Mouse (Mus musculus): Measurements from ENCODE around the gene Myo1d. TPM values are rescaled to one million over a fixed set of nuclear protein-coding genes. Genes with fewer than 3 reads are reported as not detected.

The Myo1d gene
- polyA plus RNA-seq, 1 experiment from 2014 or later: 9.3 TPM

GRCm38 (mm10) chr11:80489172-80489881, 290.5 kb downstream of the Myo1d start:
- no peaks in the 10 kb centered on the region; the same call in 1 of the 2 replicates for H3K27me3 ChIP-seq (replicated peaks; ENCODE audit: control insufficient read depth, insufficient read depth, low read length)
- WGBS: 49% methylated on average over 12 of the region's 12 CpGs
- DNase-seq (ENCODE audit: low spot score) (no peak), ATAC-seq (replicated peaks; ENCODE audit: low FRiP score) (no peak)
- H3K36me3 ChIP-seq (ENCODE audit: control insufficient read depth, insufficient read depth, low read length): no peaks in the 10 kb centered on the region
- H3K9ac ChIP-seq (ENCODE audit: low read depth, low read length): no peak overlapping the region
- no peak overlapping the region for H3K4me3 ChIP-seq (ENCODE audit: low read depth, low read length)
- no peak overlapping the region for H3K27ac ChIP-seq (ENCODE audit: low read depth, low read length)
- H3K4me2 ChIP-seq: no peak overlapping the region
- H3K4me1 ChIP-seq (replicated peaks; ENCODE audit: control insufficient read depth, insufficient read depth, low read length): peaks cover 5% of the 10 kb centered on the region
- no peaks in the 10 kb centered on the region for H3K9me3 ChIP-seq (ENCODE audit: control insufficient read depth, low read length)

DNA sequence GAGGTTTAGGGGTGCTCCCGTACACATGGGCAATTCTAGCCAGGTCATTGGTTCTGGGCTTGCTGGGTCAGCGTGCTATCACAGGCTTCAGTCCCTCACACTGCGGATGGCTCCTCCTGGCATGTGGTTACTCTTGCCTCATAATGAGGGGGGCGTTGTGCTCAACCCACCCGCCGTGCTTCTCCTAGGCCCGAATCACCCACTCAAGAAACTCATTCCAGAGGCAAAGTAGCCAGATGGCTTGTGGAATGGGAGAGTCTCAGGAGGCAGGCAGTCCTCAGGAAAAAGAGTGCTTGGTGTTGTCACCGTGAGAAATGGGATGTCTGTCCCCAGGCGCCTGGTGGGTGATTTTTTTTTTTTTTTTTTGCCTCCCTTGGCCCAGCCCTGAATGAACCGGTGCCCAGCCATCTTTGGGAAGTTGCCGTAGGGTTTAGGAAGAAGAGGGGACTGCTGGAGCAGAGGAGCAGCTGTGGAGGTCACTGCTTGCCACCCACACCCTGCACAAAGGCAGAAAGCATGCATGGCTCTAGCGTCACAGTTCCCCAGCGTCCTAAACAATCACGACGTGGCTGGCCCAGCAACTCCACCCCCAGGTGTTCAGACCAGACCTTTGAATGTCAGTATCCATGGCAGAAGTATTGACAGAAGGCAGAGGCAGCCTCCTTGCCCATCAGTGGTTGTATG, 291.8 kb downstream of the Myo1d start:
- H3K36me3 ChIP-seq (ENCODE audit: control insufficient read depth, insufficient read depth, low read length): no peaks in the 10 kb centered on the region
- WGBS: 73% methylated on average over 15 of the region's 15 CpGs

DNA sequence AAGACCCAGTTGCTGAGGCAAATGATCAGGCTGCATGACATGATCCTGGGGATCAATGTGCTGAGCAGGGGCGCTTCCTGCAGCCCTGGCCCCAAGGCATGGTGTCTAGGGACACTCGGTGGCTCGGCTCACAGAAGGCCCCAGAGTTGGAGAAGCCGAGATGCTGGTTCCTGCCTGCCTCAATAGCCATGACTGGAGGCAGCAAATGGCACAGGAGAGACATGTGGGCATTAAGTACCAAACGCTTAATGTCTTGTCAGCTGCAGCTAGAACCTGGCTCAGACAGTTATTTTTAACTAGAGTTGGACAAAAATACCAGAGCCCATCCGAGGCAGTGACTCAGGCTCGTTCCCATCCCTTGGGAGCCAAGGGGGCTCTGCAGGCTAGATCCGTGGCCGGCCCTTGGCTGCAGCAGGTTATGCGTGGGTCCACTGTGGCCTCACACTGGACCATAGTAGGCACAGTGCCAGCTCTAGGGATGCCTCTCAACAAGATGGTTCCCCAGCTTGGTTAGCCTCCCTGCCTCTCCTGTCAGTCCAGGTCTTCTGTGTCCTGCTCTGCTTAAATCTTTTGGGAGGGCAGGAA, 294.1 kb downstream of the Myo1d start:
- no peak overlapping the region for H3K4me3 ChIP-seq (ENCODE audit: low read depth, low read length)
- H3K9me3 ChIP-seq (ENCODE audit: control insufficient read depth, low read length): no peaks in the 10 kb centered on the region
- ATAC-seq (replicated peaks; ENCODE audit: low FRiP score): no peak
- peaks cover 5% of the 10 kb centered on the region for H3K4me1 ChIP-seq (replicated peaks; ENCODE audit: control insufficient read depth, insufficient read depth, low read length)
- DNase-seq (ENCODE audit: low spot score): no peak
- WGBS: 84% methylated on average over 10 of the region's 10 CpGs
- H3K4me2 ChIP-seq: no peak overlapping the region
- H3K36me3 ChIP-seq (ENCODE audit: control insufficient read depth, insufficient read depth, low read length): no peaks in the 10 kb centered on the region
- no peaks in the 10 kb centered on the region; the same call in 1 of the 2 replicates for H3K27me3 ChIP-seq (replicated peaks; ENCODE audit: control insufficient read depth, insufficient read depth, low read length)
- no peak overlapping the region for H3K9ac ChIP-seq (ENCODE audit: low read depth, low read length)
- no peak overlapping the region for H3K27ac ChIP-seq (ENCODE audit: low read depth, low read length)

More for the DNA sequence above, 291.8 kb downstream of the Myo1d start:
- H3K4me3 ChIP-seq (ENCODE audit: low read depth, low read length): no peak overlapping the region
- ATAC-seq (replicated peaks; ENCODE audit: low FRiP score) (no peak), DNase-seq (ENCODE audit: low spot score) (no peak)
- no peak overlapping the region for H3K9ac ChIP-seq (ENCODE audit: low read depth, low read length)
- H3K27ac ChIP-seq (ENCODE audit: low read depth, low read length): no peak overlapping the region
- no peak overlapping the region for H3K4me2 ChIP-seq
- no peaks in the 10 kb centered on the region; the same call in 1 of the 2 replicates for H3K27me3 ChIP-seq (replicated peaks; ENCODE audit: control insufficient read depth, insufficient read depth, low read length)
- no peaks in the 10 kb centered on the region for H3K9me3 ChIP-seq (ENCODE audit: control insufficient read depth, low read length)
- peaks cover 5% of the 10 kb centered on the region for H3K4me1 ChIP-seq (replicated peaks; ENCODE audit: control insufficient read depth, insufficient read depth, low read length)

DNA sequence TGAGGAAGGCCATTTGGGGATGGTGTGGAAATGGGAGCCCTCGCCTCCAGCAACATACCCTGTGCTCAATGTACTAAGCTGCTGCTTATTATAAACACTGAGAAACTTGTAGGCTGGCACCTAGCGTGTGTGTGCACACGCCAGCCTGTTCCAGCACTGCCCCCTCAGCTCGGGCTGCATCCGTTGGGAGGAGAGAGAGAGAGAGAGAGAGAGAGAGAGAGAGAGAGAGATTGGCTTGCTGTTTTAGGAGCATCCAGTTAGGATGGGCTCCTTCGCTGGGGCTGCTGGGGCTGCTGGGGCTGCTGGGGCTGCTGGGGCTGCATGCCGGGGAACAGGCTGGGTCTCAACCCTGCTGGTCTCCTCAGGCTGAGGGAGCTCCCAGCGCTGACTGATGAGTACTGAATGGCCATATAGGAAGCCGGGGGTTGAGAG, 294.7 kb downstream of the Myo1d start:
- Histone ChIP-seq H3K4me2 (no peak overlapping the region), H3K9me3 (ENCODE audit: control insufficient read depth, low read length) (no peaks in the 10 kb centered on the region), H3K4me1 (replicated peaks; ENCODE audit: control insufficient read depth, insufficient read depth, low read length) (peaks cover 5% of the 10 kb centered on the region), H3K9ac (ENCODE audit: low read depth, low read length) (no peak overlapping the region), H3K27ac (ENCODE audit: low read depth, low read length) (no peak overlapping the region), H3K27me3 (replicated peaks; ENCODE audit: control insufficient read depth, insufficient read depth, low read length) (no peaks in the 10 kb centered on the region; the same call in 1 of the 2 replicates), H3K36me3 (ENCODE audit: control insufficient read depth, insufficient read depth, low read length) (no peaks in the 10 kb centered on the region), H3K4me3 (ENCODE audit: low read depth, low read length) (no peak overlapping the region)
- no peak for DNase-seq (ENCODE audit: low spot score)
- ATAC-seq (replicated peaks; ENCODE audit: low FRiP score): no peak
- WGBS: 84% methylated on average over 9 of the region's 9 CpGs

GRCm38 (mm10) chr11:80484191-80484791, 295.5 kb downstream of the Myo1d start:
- WGBS: 61% methylated on average over 12 of the region's 12 CpGs
- no peaks in the 10 kb centered on the region; the same call in 1 of the 2 replicates for H3K27me3 ChIP-seq (replicated peaks; ENCODE audit: control insufficient read depth, insufficient read depth, low read length)
- no peaks in the 10 kb centered on the region for H3K9me3 ChIP-seq (ENCODE audit: control insufficient read depth, low read length)
- H3K4me2 ChIP-seq: no peak overlapping the region
- DNase-seq (ENCODE audit: low spot score) (no peak), ATAC-seq (replicated peaks; ENCODE audit: low FRiP score) (0 out of 2 replicates have a peak, but pooled peaks have one; percentile 12)
- H3K4me1 ChIP-seq (replicated peaks; ENCODE audit: control insufficient read depth, insufficient read depth, low read length): peaks cover 3% of the 10 kb centered on the region; the same call in 1 of the 2 replicates
- H3K36me3 ChIP-seq (ENCODE audit: control insufficient read depth, insufficient read depth, low read length): no peaks in the 10 kb centered on the region
- H3K4me3 ChIP-seq (ENCODE audit: low read depth, low read length): no peak overlapping the region
- H3K9ac ChIP-seq (ENCODE audit: low read depth, low read length): no peak overlapping the region
- H3K27ac ChIP-seq (ENCODE audit: low read depth, low read length): no peak overlapping the region

GRCm38 (mm10) chr11:80483536-80484067, 296.2 kb downstream of the Myo1d start:
- DNase-seq (ENCODE audit: low spot score): no peak
- 77% methylated on average over 6 of the region's 6 CpGs for WGBS
- no peaks in the 10 kb centered on the region for H3K9me3 ChIP-seq (ENCODE audit: control insufficient read depth, low read length)

GRCm38 (mm10) chr11:80482921-80483320, 296.9 kb downstream of the Myo1d start:
- 85% methylated on average over 7 of the region's 7 CpGs for WGBS
- Histone ChIP-seq H3K36me3 (ENCODE audit: control insufficient read depth, insufficient read depth, low read length) (no peaks in the 10 kb centered on the region), H3K4me3 (ENCODE audit: low read depth, low read length) (no peak overlapping the region), H3K27ac (ENCODE audit: low read depth, low read length) (no peak overlapping the region), H3K4me1 (replicated peaks; ENCODE audit: control insufficient read depth, insufficient read depth, low read length) (peaks cover 3% of the 10 kb centered on the region), H3K9ac (ENCODE audit: low read depth, low read length) (no peak overlapping the region), H3K4me2 (no peak overlapping the region), H3K9me3 (ENCODE audit: control insufficient read depth, low read length) (no peaks in the 10 kb centered on the region), H3K27me3 (replicated peaks; ENCODE audit: control insufficient read depth, insufficient read depth, low read length) (peaks cover 3% of the 10 kb centered on the region)
- DNase-seq (ENCODE audit: low spot score) (no peak), ATAC-seq (replicated peaks; ENCODE audit: low FRiP score) (no peak)

More at GRCm38 (mm10) chr11:80483536-80484067, 296.2 kb downstream of the Myo1d start:
- H3K27me3 ChIP-seq (replicated peaks; ENCODE audit: control insufficient read depth, insufficient read depth, low read length): no peaks in the 10 kb centered on the region; the same call in 1 of the 2 replicates
- H3K4me1 ChIP-seq (replicated peaks; ENCODE audit: control insufficient read depth, insufficient read depth, low read length): no peaks in the 10 kb centered on the region
- H3K36me3 ChIP-seq (ENCODE audit: control insufficient read depth, insufficient read depth, low read length): no peaks in the 10 kb centered on the region
- ATAC-seq (replicated peaks; ENCODE audit: low FRiP score): no peak
- H3K4me3 ChIP-seq (ENCODE audit: low read depth, low read length): no peak overlapping the region
- no peak overlapping the region for H3K9ac ChIP-seq (ENCODE audit: low read depth, low read length)
- H3K27ac ChIP-seq (ENCODE audit: low read depth, low read length): no peak overlapping the region
- H3K4me2 ChIP-seq: no peak overlapping the region

GRCm38 (mm10) chr11:80482347-80482746, 297.5 kb downstream of the Myo1d start:
- WGBS: 84% methylated on average over 10 of the region's 10 CpGs
- Histone ChIP-seq H3K36me3 (ENCODE audit: control insufficient read depth, insufficient read depth, low read length) (no peaks in the 10 kb centered on the region), H3K27me3 (replicated peaks; ENCODE audit: control insufficient read depth, insufficient read depth, low read length) (peaks cover 7% of the 10 kb centered on the region), H3K4me1 (replicated peaks; ENCODE audit: control insufficient read depth, insufficient read depth, low read length) (peaks cover 8% of the 10 kb centered on the region), H3K9me3 (ENCODE audit: control insufficient read depth, low read length) (no peaks in the 10 kb centered on the region), H3K4me2 (no peak overlapping the region), H3K9ac (ENCODE audit: low read depth, low read length) (no peak overlapping the region), H3K27ac (ENCODE audit: low read depth, low read length) (no peak overlapping the region), H3K4me3 (ENCODE audit: low read depth, low read length) (no peak overlapping the region)
- DNase-seq (ENCODE audit: low spot score): no peak
- no peak for ATAC-seq (replicated peaks; ENCODE audit: low FRiP score)

Measured in liver, embryonic 11.5 days (tissue).